Mouse (Mus musculus): ENCODE data around the gene Itga7.

The Itga7 gene

GRCm38 (mm10) chr10:128933976-128934721, 531 bp downstream of the Itga7 start:
- in situ Hi-C loops (cut with MboI; ENCODE audit: low sequenced_read_pairs) = no loop called here

DNA sequence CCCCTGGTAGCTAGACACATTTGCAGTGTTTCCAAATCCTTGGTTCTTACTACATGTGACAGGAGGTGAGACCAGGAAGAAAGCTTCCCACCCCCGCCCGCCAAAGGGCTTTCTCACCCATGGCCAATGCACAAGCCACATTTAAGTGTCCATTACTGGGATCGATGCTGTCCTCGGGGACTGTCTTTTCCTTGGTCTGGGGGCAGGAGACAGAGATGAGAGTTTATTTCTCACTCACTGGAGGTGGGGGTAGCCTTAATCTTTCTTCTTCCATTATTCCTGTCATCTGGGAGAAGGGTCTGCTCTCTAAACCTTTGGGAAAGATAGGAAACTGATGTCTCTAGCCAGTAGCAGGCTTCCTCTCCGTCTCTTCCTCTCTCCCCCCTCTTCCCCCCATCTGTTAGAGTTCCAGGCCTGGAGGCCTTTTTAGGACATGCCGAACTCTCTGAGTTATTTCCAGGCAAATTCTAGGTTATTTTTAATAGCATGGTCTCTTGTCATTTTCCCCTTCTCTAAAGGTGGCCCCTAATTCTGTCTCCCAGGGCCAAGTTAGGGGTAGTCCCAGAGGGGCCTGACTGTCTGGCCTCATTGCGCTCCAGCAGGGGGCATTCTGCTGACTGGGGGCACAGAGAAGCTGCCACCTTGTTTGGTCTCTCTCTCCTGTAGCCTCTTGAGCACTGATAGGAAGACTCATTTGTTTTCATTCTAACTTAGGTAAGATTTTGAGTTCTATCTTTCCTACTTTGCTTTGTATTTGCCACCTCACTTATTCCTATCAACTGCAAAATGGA, 1.6 kb downstream of the Itga7 start:
- in situ Hi-C loops (cut with MboI; ENCODE audit: low sequenced_read_pairs) = no loop called here

- in situ Hi-C loops (cut with MboI; ENCODE audit: low sequenced_read_pairs) = no loop called here
Measured at GRCm38 (mm10) chr10:128935826-128936440, 2.3 kb downstream of the Itga7 start.

DNA sequence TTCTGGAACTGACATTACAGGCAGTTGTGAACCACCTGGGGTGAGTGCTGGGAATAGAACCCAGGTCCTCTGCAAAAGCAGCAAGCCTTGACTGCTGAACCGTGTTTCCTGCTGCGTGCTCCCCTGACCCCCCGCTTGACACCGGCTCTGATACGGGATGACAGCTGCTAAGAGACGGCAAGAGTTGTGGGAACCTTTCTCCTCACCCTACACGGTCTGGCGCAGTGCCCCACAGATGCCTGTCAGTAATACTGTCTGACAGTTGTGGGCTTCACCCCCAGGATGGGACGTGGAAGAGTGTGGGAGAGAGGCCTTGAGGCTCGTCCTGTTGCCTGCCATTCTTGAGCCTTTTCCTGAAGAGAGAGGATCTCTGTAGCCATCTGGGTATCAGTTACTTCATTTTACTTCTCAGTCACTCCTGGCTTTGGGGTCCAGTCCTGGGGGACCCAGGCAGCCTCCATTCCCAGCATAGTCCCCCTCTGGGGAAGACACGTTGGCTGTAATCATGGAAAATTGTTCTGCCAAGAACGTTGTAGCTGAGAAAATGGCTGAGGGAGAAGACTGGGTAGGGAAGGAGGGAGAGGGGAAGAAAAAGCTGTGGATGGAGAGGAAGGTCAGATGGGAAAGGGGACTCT, 4.3 kb downstream of the Itga7 start:
- in situ Hi-C loops (cut with MboI; ENCODE audit: low sequenced_read_pairs) = no loop called here

- in situ Hi-C loops (cut with MboI; ENCODE audit: low sequenced_read_pairs) = no loop called here
Measured at GRCm38 (mm10) chr10:128938457-128938856, 4.8 kb downstream of the Itga7 start.

DNA sequence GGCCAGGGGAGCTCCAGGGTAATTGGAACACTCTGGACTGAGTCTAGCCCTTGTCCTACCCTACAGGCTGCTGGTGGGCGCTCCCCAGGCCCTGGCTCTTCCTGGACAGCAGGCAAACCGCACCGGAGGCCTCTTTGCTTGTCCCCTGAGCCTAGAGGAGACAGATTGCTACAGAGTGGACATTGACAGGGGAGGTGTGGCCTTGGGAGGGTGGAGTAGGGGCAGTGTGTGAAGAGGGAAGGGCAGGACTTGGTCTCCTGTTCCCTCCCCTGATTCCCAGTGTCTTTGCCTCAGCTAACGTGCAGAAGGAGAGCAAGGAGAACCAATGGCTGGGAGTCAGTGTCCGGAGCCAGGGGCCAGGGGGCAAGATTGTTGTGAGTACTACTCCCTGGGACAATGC, 5.4 kb downstream of the Itga7 start:
- in situ Hi-C loops (cut with MboI; ENCODE audit: low sequenced_read_pairs) = no loop called here

DNA sequence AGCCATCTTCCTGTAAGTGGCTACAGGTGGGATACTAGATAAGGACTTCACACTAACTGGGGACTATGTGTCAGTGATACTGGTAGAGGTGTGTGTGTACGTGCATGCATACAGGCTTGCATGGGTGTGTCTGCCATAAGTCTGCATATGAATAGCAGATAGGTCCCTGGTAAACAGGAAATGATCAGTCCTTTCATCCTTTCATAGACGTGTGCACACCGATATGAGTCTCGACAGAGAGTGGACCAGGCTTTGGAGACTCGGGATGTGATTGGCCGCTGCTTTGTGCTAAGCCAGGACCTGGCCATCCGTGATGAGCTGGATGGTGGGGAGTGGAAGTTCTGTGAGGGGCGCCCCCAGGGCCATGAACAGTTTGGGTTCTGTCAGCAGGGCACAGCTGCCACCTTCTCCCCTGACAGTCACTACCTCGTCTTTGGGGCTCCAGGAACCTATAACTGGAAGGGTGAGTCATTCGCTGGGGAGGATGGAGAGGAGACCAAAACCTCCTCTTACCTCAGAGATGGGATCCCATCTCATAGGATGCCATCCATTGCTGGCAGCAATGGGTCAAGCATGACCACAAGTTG, 7.0 kb downstream of the Itga7 start:
- in situ Hi-C loops (cut with MboI; ENCODE audit: low sequenced_read_pairs) = no loop called here

- in situ Hi-C loops (cut with MboI; ENCODE audit: low sequenced_read_pairs) = no loop called here
Measured at GRCm38 (mm10) chr10:128945675-128946074, 12.1 kb downstream of the Itga7 start.

DNA sequence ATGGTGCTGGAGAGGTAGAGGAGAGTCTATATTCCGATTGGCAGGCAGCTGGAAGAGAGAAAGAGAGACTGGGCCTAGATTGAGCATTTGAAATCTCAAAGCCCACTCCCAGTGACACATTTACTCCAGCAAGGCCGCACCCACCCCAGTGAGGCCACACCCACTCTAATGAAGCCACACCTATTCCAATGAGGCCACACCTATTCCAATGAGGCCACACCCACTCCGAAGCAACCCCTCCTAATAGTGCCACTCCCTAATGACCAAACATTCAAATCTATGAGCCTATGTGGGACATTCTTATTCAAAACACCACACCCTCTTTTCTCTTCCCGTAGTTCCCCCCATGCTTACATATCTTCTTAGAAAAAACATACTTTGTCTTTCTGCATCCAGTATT, 13.9 kb downstream of the Itga7 start:
- in situ Hi-C loops (cut with MboI; ENCODE audit: low sequenced_read_pairs) = no loop called here

- in situ Hi-C loops (cut with MboI; ENCODE audit: low sequenced_read_pairs) = no loop called here
Measured at GRCm38 (mm10) chr10:128950208-128950887, 16.7 kb downstream of the Itga7 start.

- in situ Hi-C loops (cut with MboI; ENCODE audit: low sequenced_read_pairs) = no loop called here
Measured at GRCm38 (mm10) chr10:128958340-128958739, 24.7 kb downstream of the Itga7 start.

- in situ Hi-C loops (cut with MboI; ENCODE audit: low sequenced_read_pairs) = no loop called here
Measured at GRCm38 (mm10) chr10:128960142-128960541, 26.5 kb downstream of the Itga7 start.

DNA sequence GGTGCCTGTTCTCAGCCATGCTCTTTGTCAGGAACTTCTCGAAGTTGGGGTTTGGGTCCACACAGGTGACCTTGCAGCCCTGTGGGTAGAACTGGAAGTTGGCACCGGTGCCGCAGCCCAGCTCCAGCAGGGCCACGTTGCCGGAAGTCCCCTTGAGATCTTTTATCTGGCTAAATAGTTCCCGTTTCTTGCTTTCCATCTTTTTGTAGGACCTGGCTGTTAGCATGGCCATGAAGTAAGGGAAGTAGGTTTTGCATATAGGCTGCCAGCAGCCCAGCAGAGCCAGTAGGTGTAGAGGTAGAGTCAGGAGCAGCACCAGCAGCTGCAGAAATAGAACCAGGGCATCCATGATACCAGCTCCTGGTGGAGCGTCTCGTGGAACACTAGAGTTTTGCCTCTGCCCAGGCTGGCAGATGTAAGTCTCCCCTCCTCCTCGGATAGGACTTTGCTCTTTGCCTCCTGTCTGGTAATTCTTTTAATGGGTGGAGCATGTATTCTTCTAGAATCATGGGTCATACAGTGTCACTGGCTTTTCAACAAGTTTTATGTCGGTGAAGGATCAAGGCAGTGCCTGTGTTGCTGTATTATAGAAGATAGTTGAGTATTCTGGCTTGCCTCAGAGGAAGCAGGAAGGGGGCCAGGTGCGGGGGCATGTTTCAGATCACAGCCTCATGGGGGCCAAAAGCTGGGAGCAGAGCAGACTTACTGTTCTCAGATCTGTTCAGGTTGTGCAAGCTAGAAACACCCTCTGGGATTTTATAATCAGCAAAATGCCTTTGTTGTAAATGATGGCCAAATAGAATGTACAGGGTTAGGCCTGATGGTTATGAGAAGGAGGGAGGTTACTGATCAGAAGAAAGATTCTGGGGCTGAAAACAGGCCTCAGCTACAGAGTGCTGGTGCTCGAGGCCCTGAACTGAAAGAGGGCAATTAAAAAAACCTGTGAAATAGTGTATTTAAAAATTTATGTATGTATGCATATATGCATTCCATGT, 27.3 kb downstream of the Itga7 start, which contains the start of gene Mettl7b:
TSS of gene Mettl7b (minus strand) at position 399 of the 995 bp plus-strand sequence.
- in situ Hi-C loops (cut with MboI; ENCODE audit: low sequenced_read_pairs) = no loop called here

GRCm38 (mm10) chr10:128964961-128965360, 31.3 kb downstream of the Itga7 start:
- in situ Hi-C loops (cut with MboI; ENCODE audit: low sequenced_read_pairs) = no loop called here

DNA sequence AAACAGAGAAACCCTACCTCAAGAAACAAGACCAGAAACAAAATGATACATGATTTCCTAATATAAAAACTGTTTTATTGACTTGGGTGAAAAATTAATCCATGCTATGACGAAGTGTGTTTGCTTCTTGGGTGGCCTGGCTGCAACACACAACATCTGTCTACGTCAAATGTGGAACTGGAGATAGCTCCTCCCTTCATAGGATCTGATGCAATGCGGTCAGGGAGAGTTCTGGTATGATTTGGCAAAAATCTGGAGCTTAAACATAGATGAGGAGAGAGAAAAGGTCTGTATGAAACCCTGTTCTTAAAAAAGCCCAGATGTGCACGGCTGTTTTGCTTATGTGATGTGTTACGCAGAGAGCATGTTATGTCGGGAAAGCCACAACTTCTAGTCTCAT, 32.3 kb downstream of the Itga7 start:
- in situ Hi-C loops (cut with MboI; ENCODE audit: low sequenced_read_pairs) = no loop called here

GRCm38 (mm10) chr10:128968341-128968749, 34.7 kb downstream of the Itga7 start:
- in situ Hi-C loops (cut with MboI; ENCODE audit: low sequenced_read_pairs) = no loop called here

DNA sequence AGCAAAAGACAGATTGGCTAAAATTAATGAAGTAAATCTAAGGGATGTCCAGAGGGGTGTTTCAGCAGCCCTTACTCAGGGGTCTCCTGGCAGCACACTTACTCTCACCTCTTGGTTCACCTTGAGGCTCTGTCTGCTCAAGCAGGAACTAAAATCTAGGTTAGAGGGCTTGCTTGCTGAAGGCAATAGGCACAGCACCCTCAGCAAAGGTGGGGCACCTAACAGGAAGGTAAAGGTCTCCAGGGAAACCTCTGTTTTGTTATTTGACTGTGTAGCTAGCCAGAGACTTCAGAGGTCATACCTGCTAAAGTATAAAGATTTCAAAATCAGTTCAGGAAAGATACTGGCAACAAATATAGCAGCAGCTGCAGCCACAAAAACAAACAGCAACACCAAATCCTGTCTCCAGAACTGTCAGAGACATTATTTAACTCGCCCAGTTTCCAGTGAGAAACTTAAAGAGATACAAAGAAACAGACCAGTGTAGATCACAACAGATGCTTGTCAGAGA, 37.2 kb downstream of the Itga7 start:
- in situ Hi-C loops (cut with MboI; ENCODE audit: low sequenced_read_pairs) = no loop called here

DNA sequence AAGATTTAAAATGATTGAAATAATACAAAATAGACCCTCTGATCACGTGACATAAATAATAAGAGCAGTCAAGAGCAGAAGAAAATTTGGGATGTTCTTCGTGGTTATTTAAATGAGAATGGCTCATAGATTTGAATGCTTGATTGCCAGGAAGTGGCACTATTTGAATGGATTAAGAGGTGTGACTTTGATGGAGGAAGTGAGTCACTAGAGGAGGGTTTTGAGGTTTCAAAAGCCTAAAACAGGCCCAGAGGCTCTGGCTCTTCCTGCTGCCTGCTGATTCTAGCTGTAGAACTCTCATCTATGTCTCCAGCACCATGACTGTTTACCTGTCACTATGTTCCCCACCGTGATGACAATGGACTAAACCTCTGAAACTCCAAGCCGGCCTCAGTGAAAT, 39.2 kb downstream of the Itga7 start:
- in situ Hi-C loops (cut with MboI; ENCODE audit: low sequenced_read_pairs) = no loop called here

GRCm38 (mm10) chr10:128976395-128976794, 42.8 kb downstream of the Itga7 start:
- in situ Hi-C loops (cut with MboI; ENCODE audit: low sequenced_read_pairs) = no loop called here

Data from CH12F3 (cell line).